Mouse (Mus musculus) fibroblast of lung, adult 2 months (primary cell): ENCODE results near the gene Tab2.

Experiments used
- DNase-seq: peaks from one replicate; pipeline ENCODE4 v3.0.0-alpha.2; 2011; ENCODE audit warnings: low read depth

Tab2 gene

DNA sequence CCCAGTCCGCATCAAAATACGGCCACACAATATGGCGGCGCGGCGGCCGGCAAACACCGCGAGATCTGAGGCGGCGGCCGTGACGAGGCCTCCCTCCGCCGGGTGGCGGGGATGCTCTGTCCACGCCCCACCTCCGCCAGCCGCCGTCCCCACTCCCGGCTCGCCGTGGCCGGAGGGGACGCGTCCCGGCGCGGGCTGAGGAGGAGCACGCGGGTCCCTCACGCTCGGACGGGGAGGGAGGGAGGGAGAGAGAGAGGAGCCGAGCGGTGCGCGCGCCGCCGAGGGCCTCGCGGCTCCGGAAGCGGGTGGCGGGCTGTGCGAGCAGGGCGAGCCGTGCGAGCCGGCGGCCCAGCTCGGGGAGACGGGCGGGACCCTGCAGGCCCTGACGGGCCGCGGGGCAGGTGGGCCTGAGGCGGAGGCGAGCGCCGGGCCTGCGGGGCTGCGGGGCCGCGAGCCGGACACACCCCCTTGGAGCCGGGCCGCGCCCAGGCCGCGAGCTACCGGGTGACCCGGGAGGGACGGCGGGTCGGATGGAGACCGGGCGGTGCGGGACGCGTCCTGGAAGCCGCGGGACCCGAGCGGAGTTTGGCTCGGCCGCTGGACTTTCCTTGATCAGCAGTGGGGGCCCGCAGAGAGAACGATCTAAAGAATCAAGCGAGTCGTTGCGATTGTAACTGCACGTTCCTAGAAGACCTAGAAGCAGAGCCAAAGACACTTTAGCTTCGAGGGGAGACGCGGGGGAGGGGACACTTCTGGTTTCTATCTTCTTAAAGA, at the start of gene Tab2:
TSS of gene Tab2 (minus strand) at position 3 of the 774 bp plus-strand sequence.
- peak; percentile 54 for DNase-seq

DNA sequence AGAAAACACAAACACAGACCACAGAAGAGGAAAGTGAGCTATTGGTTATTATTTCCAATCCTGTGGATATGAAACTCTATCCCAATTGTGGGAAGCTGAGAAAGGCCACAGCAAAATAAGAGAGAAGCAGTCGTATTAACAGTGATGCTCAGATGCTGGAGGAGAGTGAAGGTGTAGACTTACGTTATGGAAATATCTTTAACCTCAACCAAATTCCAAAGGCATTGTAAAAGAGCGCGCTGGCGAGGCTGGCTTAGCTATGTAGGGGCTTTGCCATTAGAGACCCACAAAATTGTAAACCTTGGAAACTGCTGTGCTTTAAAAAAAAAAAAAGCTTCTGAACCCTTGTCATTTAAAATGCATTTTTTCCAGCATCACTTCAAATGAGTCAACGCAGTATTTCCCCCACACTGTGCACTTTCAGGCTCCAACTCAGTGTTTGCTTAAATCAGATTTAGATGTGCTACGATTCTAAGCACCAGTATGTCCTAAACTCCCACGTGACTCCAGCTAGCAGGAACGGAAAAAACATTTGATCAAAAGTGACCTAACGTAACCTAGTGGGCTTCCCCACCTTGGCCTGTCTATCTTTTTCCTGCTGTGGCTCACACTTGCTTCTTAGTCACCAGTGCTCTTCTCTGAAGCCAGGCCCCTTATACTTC, 36.4 kb upstream of the Tab2 start:
- no peak for DNase-seq

DNA sequence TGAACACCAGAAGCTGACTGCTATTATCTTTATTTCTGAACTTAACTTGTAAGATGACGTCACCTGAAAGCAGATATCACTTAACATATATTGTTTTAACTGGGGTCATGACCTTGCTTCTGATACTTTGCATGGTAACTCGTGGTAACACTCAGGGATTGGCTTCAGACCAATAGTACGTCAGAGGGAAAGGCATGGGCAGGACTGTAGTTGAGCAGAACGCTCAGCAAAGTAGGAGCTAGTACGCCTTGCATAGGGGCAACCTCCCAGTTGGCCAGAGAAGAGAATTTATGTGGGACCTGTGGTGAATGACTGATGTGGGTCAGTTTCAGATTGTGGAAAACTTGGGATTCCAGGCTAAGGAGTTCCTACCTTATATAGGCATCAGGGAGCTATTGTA, 35.6 kb upstream of the Tab2 start:
- no peak for DNase-seq

DNA sequence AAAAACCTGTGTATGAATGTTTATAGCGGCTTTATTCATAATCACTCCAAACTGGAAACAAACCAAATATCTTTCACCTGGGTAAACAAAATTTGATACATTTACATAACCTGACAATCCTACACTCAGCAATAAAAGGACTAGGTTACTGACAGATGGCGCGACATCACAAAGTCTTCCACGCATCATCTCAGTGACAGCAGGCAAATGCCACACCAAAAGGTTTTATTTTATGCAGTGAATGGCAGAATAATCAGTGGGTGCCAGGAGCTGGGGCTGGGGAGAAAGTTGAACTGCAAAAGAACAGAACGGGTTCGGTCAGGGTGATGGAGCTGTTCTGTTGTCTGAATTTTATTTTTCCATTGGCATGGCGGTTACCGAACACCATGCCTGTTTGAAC, 31.5 kb upstream of the Tab2 start:
- no peak for DNase-seq

DNA sequence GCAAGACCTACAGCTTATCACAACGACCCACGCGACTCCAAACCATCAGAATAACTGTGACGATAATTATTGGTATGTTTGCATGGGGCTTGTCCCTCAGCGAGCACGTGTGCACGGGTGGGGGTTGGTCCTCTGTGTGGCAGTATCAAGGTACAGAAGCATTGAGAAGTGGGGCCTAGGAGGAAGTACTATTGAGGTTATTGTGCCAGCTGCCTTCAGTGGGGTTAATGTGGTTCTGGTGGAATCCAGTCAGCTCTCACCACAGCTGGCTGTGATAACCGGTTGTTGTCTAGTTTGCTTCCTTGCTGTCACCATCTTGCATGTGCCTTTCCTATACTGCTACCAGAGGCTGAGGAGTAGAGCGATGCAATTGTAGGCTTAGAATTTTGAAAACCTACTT, 20.4 kb upstream of the Tab2 start:
- no peak for DNase-seq

DNA sequence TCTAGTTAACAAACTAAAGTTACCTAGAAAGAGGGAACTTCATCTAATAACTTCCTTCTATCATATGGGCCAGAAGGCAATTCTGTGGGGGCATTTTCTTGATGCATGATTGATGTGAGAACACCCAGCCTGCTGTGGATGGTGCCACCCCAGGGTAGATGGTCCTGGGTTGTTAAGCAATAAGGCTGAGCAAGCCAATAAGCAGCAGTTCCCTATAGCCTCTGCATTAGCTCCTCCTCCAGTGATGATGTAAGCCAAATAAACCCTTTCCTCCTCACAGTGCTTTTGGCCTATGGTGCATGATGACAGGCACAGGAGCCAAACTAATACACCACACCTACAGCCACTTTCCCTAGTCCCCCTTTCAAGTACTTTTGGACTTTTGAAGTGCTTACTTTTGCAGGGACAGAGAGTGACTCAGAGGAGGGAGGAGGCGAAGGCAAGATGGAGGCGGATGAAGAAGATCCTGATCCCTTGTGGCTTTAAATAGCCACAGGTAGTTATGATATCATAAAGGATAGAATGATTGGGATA, 12.8 kb upstream of the Tab2 start:
- no peak for DNase-seq

DNA sequence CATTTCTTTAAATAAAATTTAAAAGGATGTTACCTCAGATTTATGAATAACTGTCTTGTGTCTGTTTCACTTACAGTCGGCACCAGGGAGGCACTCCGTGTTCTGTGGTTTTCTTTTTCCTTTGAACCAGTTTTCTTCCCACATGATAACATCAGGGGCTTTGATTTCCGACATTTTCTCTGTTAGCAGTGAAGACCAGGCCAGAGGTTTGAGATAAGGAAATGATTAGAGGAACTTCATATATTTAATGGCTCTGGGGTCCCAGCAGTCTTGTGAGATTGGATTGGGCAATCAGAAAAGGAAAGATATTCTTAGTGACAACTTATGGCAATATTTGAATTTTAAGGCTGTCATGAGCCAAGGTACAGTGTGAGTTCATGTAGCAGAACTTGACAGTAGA, 11.1 kb upstream of the Tab2 start:
- no peak for DNase-seq

DNA sequence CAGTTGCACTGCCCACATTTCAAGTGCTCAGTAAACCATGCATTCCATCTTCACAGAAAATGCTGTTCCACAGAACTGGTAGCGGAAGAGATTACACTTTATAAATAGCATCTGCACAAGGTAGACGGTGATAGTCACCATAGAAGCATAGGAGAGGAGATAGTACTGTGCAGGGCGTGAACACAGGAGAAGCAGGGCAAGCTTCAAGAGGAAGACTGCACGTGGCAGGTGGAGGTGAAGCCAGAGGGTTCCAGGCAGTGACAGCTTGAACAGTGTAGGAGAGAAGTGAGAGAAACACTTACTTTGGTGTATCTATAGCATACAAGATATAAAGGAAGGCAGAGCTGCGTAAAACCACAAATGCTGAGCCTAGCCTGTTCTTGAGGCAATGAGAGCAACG, 3.0 kb upstream of the Tab2 start:
- no peak for DNase-seq

DNA sequence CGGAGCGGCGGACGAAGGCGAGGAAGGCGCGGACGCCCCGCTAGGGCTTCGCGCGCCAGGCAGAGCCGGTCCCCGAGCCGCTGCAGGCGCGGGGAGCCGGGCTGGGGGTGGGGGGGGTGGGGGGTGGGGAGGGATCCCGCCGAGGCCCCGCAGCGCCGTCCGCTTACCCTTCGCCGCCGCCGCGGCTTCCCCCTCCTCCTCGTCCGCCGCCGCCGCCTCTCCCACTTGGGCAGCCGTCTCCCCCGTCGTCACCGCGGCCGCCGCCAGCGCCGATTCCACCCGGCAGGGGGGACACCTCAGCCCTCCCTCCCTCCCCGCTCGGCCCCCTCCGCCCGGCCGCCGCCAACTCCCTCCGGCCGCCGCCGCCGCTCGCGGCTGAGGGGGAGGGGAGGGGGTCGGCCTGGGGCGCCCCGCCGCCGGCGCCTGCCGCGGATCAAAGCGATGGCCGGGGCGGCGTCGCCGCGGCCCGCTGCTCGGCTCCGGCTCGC, 352 bp downstream of the Tab2 start:
- DNase-seq = no peak

DNA sequence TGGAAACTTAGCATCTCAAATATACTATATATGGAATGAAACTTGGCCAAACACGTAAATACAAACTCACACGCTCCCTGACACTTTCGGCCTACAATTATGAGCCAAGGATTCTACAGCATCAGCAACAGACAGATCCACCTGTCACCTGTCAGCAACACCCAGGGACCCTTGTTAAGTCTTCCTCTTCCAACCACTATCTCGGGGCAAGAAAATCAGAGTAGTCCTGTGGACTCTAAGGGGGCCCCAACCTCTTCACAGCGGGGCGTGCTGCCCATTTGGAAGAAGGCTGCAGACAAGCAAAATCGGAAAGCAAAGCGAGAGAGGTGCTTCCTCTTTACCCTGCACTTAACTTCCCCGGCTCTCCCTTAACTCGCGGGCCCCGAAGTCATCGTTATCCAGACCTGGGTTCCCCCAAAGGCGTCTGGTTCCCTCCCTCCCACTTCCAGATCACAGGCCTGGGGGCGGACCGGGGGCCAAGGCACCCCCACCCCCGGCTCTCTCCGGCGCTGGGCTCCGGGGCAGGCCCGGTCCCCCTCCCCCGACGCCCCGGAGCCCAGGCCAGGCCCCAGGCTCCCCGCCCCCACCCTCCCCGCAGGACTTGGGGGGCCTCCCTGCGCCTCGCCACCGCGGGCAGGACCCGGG, 919 bp downstream of the Tab2 start:
- DNase-seq = no peak

DNA sequence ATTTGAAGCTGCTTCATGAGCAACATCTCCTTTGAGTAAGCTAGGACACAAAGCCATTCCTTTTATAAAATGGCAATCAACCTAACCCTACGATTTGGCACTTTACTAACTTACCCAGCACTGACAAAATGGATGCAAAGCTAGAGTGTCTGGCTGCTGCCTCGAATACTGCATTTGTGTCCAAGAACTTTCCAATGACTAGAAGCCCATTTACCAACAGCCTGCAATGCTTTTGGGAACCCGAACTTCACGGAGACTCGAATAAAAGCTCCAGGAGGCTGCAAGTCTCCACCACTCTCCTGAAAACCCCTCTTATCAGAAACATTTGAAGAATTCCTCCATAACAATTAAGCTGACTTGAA, 1.4 kb downstream of the Tab2 start:
- DNase-seq = no peak

DNA sequence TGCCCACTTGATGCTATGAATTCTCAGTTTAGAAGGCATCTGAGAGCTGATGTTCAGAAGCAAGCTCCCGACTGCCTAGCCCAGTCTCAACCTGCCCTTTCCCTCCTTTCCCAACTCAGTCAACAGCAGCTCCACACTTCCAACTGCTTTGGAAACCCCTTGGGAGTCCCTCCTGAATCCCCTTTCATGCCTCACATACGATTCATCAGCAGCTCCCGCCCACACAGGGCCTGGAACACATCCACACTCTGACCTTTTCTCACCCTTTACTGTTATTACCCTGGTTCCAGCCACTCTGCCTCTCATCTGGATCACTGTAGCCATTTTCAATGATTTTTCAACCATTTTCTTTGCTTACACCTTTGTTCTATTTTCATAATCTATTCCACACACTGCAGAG, 13.0 kb downstream of the Tab2 start:
- peak; percentile 53 for DNase-seq

DNA sequence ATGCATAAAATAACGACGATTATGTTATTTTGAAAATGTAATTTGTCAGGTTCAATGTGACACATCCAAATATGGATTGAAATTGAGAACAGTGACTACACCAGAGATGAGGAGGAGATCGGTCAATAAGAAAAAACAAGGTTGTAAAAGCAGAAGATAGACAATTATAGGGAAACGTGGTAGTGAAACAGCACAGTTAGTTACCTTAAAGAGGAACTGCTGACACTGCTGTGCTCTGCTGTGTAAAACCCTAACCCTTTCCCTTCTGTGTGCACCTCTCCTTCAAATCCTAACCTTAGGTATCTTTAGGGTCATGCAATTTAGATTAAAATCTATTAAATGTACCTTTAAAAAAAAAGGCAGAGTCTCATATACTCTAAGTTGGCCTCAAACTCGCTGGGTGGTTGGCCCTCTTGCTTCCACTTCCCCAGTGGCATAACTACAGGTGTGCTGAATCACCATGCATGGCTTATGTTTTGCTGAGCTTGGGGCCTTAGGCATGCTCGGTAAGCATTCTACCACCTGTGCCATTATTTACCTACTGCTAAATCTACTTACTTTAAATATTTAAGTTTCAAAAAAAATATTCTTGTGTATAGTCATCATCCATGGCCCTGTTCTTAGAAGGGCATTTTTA, 19.4 kb downstream of the Tab2 start:
- no peak for DNase-seq

DNA sequence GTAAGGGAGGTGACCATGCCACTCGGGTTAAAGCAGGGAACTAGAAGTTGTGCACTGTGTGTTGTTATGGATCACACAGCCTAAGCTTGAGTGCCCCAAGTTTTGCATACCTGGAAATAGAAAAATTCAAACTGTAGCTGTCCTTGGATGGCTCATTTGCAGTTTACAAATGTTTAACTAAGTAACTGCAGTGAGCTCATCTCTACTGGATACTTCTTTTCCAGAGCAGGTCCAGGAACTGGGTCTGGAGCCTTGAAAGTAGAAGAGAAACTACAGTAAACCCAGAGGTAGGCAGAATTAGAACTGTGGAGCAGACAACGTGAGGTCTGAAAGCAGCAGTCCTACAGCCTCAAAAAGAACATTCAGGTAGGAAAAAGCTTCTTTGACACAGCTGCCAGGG, 23.1 kb downstream of the Tab2 start:
- DNase-seq = no peak

DNA sequence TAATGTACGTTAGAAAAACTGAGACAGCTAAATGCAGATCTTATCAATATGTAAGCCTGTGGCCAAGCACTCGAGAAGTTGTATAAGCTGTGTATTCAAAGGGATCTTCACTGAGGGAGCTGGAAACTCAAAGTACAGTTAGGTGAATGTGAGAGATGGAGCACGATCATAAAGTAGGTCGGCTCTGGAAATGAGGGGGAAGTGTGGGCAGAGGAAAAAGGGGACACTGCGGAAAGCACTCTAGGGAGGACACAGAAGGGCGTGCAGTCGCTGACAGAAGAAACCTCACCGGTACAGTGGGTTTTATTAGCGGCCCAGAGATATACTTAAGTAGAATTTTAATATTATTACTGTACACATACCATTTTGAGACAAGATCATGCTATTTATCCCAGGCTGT, 27.0 kb downstream of the Tab2 start:
- no peak for DNase-seq

DNA sequence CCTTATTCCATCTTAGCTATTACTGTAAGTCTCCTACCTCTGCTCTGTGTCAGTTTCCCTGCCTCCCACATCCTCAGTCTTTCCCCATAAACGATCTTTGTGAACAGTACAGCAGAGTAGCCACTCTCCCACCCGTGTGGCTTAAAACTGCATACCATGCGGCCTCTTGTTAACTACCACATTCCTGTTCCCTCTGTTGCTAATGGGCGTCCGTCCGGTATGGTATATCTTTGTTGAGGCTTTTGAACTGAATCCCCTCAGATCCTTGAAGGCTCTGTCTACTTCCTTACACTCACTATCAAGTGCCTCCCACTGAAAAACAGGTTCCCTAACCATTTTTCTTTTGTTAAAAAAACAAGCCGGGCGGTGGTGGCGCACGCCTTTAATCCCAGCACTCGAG, 30.5 kb downstream of the Tab2 start:
- DNase-seq = no peak

DNA sequence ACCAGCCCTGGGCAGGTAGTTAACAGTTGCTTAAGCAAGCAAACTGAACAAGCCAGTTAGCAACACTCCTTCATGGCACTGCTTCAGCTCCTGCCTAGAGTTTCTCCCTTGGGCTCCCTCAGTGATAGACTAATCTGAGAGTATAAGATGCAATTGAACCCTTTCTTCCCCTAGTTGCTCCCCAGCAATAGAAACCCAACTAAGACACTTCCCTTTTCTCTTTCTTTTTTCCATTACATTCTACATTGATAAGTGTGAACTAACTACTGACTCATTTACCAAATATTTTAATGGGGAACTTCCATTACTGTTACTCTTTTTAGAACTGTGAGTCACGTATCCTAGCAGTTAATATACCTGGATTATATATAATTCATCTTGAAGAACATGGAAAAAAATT, 32.6 kb downstream of the Tab2 start:
- DNase-seq = no peak

DNA sequence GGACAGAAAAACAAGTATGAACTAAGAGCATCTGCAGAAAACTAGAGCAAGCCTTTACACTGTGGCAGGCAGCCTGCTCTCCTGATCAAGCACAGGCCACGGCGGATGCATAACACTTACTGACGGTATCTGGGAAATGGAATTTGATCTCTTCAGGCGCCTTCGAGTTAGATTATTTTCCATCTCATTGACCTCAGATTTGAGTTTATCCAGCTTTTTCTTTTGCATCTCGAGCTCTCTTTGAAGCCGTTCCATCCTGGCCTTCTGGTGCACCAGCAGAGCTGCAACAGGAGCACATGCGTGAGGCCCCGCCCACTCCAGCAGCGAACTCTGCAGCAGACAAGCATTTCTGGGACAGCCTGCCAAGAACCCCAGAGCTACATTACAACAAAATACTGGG, 44.8 kb downstream of the Tab2 start:
- DNase-seq = no peak

DNA sequence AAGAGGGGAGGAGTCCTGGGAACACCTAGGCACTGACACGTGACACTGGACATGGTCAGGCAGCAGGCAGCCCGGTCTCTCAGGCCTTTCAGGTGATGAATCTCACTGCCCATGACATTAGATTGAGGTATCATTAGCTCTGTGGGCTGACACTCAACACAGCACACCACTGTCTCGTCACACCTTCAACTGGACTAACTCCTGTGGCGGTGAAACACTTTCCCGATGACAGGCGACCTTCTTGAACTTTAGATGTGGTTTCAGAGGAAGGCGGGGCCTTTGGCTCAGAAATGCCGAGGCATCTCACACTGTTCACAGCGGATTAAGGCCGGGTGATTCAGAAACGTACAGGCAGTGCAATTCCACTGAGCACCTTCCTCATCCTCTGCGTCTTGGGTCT, 48.9 kb downstream of the Tab2 start:
- no peak for DNase-seq

DNA sequence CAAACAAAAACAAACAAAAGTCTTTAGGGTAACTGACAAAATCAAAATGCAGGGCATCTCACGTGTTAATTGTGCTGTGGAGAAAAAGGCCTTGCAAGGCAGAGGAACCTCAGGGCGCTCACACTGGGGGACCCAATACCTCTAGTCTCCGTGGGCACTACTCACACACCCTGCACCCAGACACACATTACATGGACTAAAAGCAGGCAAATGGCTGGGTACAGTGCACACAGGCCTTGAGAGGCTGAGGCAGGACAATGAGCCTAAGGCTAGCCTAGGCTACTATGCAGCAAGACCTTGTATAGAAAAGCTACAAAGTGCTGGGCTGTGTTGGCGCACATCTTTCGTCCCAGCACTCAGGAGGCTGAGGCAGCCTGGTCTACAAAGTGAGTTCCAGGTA, 51.9 kb downstream of the Tab2 start:
- no peak for DNase-seq

DNA sequence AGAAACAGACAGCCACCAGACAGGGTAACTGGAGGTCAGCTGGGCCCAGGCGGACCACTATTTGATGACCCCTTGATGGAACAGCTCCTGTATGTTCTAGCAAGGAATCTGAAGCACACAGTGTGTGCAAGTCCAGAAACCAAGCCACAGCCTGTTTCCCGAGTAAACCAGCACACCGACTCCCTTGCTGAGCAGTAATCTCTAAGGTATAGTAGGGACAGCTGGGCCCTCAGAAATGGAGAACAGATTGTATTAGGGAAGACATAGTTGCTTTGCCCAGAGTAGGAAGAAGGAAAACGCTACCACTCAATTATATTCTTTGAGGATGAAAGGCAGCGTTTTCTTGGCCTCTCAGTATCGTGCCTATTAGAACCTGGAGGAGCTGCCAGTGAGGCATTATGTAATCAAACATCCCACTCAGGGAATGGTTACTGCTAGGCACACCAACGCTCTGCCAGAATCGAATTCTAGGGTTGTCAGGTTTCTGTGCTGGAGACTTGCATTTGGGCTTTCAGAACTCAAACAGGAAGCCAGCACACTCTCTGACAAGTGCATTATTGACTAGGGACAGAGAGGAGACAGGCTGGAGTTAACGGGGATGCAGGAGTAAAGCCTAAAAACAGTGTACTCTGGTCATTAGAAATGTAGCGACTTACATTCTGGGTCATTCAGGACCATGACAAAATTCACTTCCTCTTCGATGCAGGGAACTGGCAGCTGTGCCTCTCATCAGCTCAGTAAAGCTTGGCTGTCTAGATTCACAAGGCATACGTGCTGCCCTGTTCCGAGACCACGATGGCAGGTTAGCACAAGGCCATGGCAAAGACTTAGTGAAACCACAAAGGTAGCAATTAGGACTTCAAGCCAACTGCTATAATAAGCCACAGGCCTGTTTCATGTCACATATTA, 55.1 kb downstream of the Tab2 start:
- no peak for DNase-seq
